In genomic region chr9:121911196-121911595, GRCm38 (mm10) we compare ENCODE assay signal across 26 mouse cellular contexts. TPM values are rescaled to one million over a fixed set of nuclear protein-coding genes. Genes with fewer than 3 reads are reported as not detected.
A peak's percentile ranks its signal among the peaks of the same experiment; 100 is the strongest.
DNase-seq lines count a peak whose midpoint lies in the region; ATAC-seq and TF ChIP-seq lines count a peak whose summit lies in the region.
"Had no signal": no experiment of that assay in that cellular context is flagged by ENCODE, and none has a peak within 500 bp of the region (broad histone marks: within the 10 kb centered on the region; RNA-seq: fewer than 3 reads in every experiment).

No protein-coding gene starts in this region.

- no peak overlapping the region for H3K4me3 ChIP-seq in liver, adult 2 months (ENCODE audit: insufficient read depth, low read depth, low read length)
- H3K4me3 ChIP-seq in liver, embryonic 12.5 days = no peak overlapping the region
- no peak overlapping the region for H3K4me3 ChIP-seq in liver, postnatal 0 days (ENCODE audit: low read depth, low read length)

- H3K9me3 ChIP-seq in liver, embryonic 12.5 days (replicated peaks) = no peaks in the 10 kb centered on the region
- H3K9me3 ChIP-seq in liver, postnatal 0 days (ENCODE audit: low read length) = no peaks in the 10 kb centered on the region
- H3K9me3 ChIP-seq: G1E had no signal

- H3K9ac ChIP-seq in liver, adult 2 months (ENCODE audit: low read depth, low read length) = peak overlapping the region; percentile 18; the same call in 1 of the 2 replicates
- H3K9ac ChIP-seq in liver, embryonic 12.5 days = no peak overlapping the region
- no peak overlapping the region for H3K9ac ChIP-seq in liver, postnatal 0 days (replicated peaks)

- TF ChIP-seq EP300 in liver, postnatal 0 days (IDR thresholded peaks at IDR 0.05; ENCODE audit: low read depth) = no peak

- H3K4me1 ChIP-seq in liver, adult 2 months (ENCODE audit: control insufficient read depth, insufficient read depth, low read length) = peaks cover 7% of the 10 kb centered on the region
- H3K4me1 ChIP-seq in liver, embryonic 12.5 days = no peaks in the 10 kb centered on the region
- peaks cover 7% of the 10 kb centered on the region; the same call in 1 of the 2 replicates for H3K4me1 ChIP-seq in liver, postnatal 0 days (ENCODE audit: insufficient read depth)

- peak; percentile 2 for DNase-seq in adrenal gland, postnatal 14 days
- no peak for DNase-seq in adrenal gland, adult 2 months
- DNase-seq in heart, adult 11 months = peak; percentile 83
- DNase-seq in heart, postnatal 36 days = no peak
- peak; percentile 68 for DNase-seq in liver, adult 2 months (ENCODE audit: extremely low read depth, low read depth, low spot score)
- DNase-seq in liver, postnatal 0 days = no peak
- no peak for DNase-seq in liver
- DNase-seq: adrenal gland, adult 8-10 months; adrenal gland, postnatal 10 days; adrenal gland, postnatal 25 days; adrenal gland, postnatal 36 days; B cell, adult 2 months; cerebellum, adult 11 months; cerebellum, adult 11-12 months; cerebellum, adult 18-20 months; cerebellum, adult 2 months had no signal

- peaks cover 16% of the 10 kb centered on the region; the same call in 1 of the 2 replicates for H3K79me2 ChIP-seq in liver, adult 2 months (ENCODE audit: control insufficient read depth, insufficient read depth, low read length)

- 45% methylated on average over 7 of the region's 7 CpGs for WGBS in liver, adult 2 months
- WGBS in liver, embryonic 12.5 days (ENCODE audit: insufficient replicate concordance) = 71% methylated on average over 7 of the region's 7 CpGs
- WGBS in liver, postnatal 0 days (ENCODE audit: insufficient replicate concordance) = 73% methylated on average over 7 of the region's 7 CpGs

- intact Hi-C loops in heart, postnatal 36 days (cut with DNase I) = no loop called here

- TF ChIP-seq CTCF in liver, adult 2 months (IDR thresholded peaks at IDR 0.05; ENCODE audit: low read depth, low read length) = no peak
- no peak for TF ChIP-seq CTCF in liver, postnatal 0 days (IDR thresholded peaks at IDR 0.05; ENCODE audit: low read depth)

- peak overlapping the region; percentile 90 for H3K27ac ChIP-seq in liver, adult 2 months (replicated peaks; ENCODE audit: insufficient read depth, low read depth, low read length)
- no peak overlapping the region for H3K27ac ChIP-seq in liver, embryonic 12.5 days
- H3K27ac ChIP-seq in liver, postnatal 0 days (ENCODE audit: low read depth) = peak overlapping the region; percentile 39; the same call in 1 of the 2 replicates

- TF ChIP-seq POLR2A in liver, adult 2 months (IDR thresholded peaks at IDR 0.05; ENCODE audit: extremely low read depth, insufficient read depth, low read length) = no peak

- H3K4me2 ChIP-seq in liver, embryonic 12.5 days = no peak overlapping the region
- H3K4me2 ChIP-seq in liver, postnatal 0 days (ENCODE audit: low read depth, low read length) = no peak overlapping the region

- ATAC-seq in liver, embryonic 12.5 days = no peak
- ATAC-seq in liver, postnatal 0 days = no peak; the same call in 1 of the 2 replicates
- ATAC-seq: activated CD4-positive, CD25-positive, alpha-beta regulatory T cell, adult 4 months; CD4-positive, CD25-positive, alpha-beta regulatory T cell, adult 4 months; Patski had no signal

- no peaks in the 10 kb centered on the region for H3K36me3 ChIP-seq in liver, adult 2 months (ENCODE audit: control insufficient read depth, insufficient read depth, low read length)
- H3K36me3 ChIP-seq in liver, embryonic 12.5 days = no peaks in the 10 kb centered on the region
- no peaks in the 10 kb centered on the region for H3K36me3 ChIP-seq in liver, postnatal 0 days (replicated peaks; ENCODE audit: insufficient read depth, low read length)
- H3K36me3 ChIP-seq: G1E had no signal

- H3K27me3 ChIP-seq in liver, adult 2 months (ENCODE audit: control insufficient read depth, insufficient read depth, low read length) = no peaks in the 10 kb centered on the region
- peaks cover 6% of the 10 kb centered on the region; the same call in 1 of the 2 replicates for H3K27me3 ChIP-seq in liver, embryonic 12.5 days (replicated peaks)
- no peaks in the 10 kb centered on the region for H3K27me3 ChIP-seq in liver, postnatal 0 days (ENCODE audit: insufficient read depth, low read length)
- H3K27me3 ChIP-seq: CH12.LX had no signal

RNA-seq across cellular contexts. Expression of gene Cyp8b1, which starts 4.9 kb away (rescaled TPM):
- 1.6 and 10.7 TPM in 2 replicates for total RNA-seq in adrenal gland, postnatal 14 days (2021)
- under 1 TPM; 0.48 to 0.84 TPM for total RNA-seq in adrenal gland, adult 2 months (2021)
- 0.32 and 1.00 TPM in 2 replicates for polyA plus RNA-seq in adrenal gland, adult 2 months (2012; rRNA removed)
- not detected for total RNA-seq in heart, postnatal 36 days (2021)
- 86.4 and 128 TPM in 2 replicates for total RNA-seq in liver, adult 2 months (2014; rRNA removed)
- polyA plus RNA-seq in liver, adult 2 months (2012; rRNA removed) = 292 and 305 TPM in 2 replicates
- polyA plus RNA-seq in liver, embryonic 12.5 days (2016; fragmentation: Nextera tagmentation; extraction: Ambion mirVana) = 0.22 and 0.27 TPM in 2 replicates
- 130 and 144 TPM in 2 replicates for polyA plus RNA-seq in liver, postnatal 0 days (2015; fragmentation: Nextera tagmentation; extraction: Ambion mirVana)
- total RNA-seq: CH12.LX, ES-E14, G1E, MEL had no signal
- polyA plus RNA-seq: activated CD4-positive, CD25-positive, alpha-beta regulatory T cell, adult 4 months; brain, embryonic 14.5 days; C2C12; CD4-positive, CD25-positive, alpha-beta regulatory T cell, adult 4 months; cerebellum, adult 2 months; G1E; Patski had no signal

RNA-seq across cellular contexts. Expression of gene Ackr2, which starts 13.0 kb away (rescaled TPM):
- total RNA-seq in adrenal gland, postnatal 14 days (2021) = 1.4 and 2.1 TPM in 2 replicates
- 1 to 10 TPM; 1.2 to 1.4 TPM for total RNA-seq in adrenal gland, adult 2 months (2021)
- 0.77 and 0.92 TPM in 2 replicates for polyA plus RNA-seq in adrenal gland, adult 2 months (2012; rRNA removed)
- total RNA-seq in heart, postnatal 36 days (2021) = 1 to 10 TPM; 1.6 to 1.9 TPM
- total RNA-seq in liver, adult 2 months (2014; rRNA removed) = 1.6 and 2.3 TPM in 2 replicates
- polyA plus RNA-seq in liver, adult 2 months (2012; rRNA removed) = 1.4 and 2.4 TPM in 2 replicates
- polyA plus RNA-seq in liver, embryonic 12.5 days (2016; fragmentation: Nextera tagmentation; extraction: Ambion mirVana) = 0.16 and 0.19 TPM in 2 replicates
- 1.0 and 1.1 TPM in 2 replicates for polyA plus RNA-seq in liver, postnatal 0 days (2015; fragmentation: Nextera tagmentation; extraction: Ambion mirVana)
- total RNA-seq: MEL had no signal
- polyA plus RNA-seq: activated CD4-positive, CD25-positive, alpha-beta regulatory T cell, adult 4 months; C2C12; CD4-positive, CD25-positive, alpha-beta regulatory T cell, adult 4 months; G1E; Patski had no signal

RNA-seq across cellular contexts. Expression of gene Fam198a, which starts 39.6 kb away (rescaled TPM):
- total RNA-seq in adrenal gland, postnatal 14 days (2021) = 2.1 and 2.5 TPM in 2 replicates
- total RNA-seq in adrenal gland, adult 2 months (2021) = 1 to 10 TPM in 1 of 2 experiments, under 1 TPM in 1; 0.78 to 1.6 TPM
- 0.87 and 1.5 TPM in 2 replicates for polyA plus RNA-seq in adrenal gland, adult 2 months (2012; rRNA removed)
- total RNA-seq in heart, postnatal 36 days (2021) = 1 to 10 TPM in 1 of 2 experiments, under 1 TPM in 1; 0.95 to 1.8 TPM
- total RNA-seq in liver, adult 2 months (2014; rRNA removed) = 0.74 and 4.0 TPM in 2 replicates
- 2.3 and 4.4 TPM in 2 replicates for polyA plus RNA-seq in liver, adult 2 months (2012; rRNA removed)
- polyA plus RNA-seq in liver, embryonic 12.5 days (2016; fragmentation: Nextera tagmentation; extraction: Ambion mirVana) = 0.20 and 0.44 TPM in 2 replicates
- polyA plus RNA-seq in liver, postnatal 0 days (2015; fragmentation: Nextera tagmentation; extraction: Ambion mirVana) = 0.31 and 0.32 TPM in 2 replicates
- total RNA-seq: G1E had no signal
- polyA plus RNA-seq: activated CD4-positive, CD25-positive, alpha-beta regulatory T cell, adult 4 months; C2C12; G1E had no signal

RNA-seq across cellular contexts. Expression of gene Higd1a, which starts 53.0 kb away (rescaled TPM):
- total RNA-seq in adrenal gland, postnatal 14 days (2021) = 112 and 114 TPM in 2 replicates
- 100 to 1,000 TPM in 1 of 2 experiments, 10 to 100 TPM in 1; 44.6 to 103 TPM for total RNA-seq in adrenal gland, adult 2 months (2021)
- polyA plus RNA-seq in adrenal gland, adult 2 months (2012; rRNA removed) = 15.4 and 20.8 TPM in 2 replicates
- total RNA-seq in heart, postnatal 36 days (2021) = 100 to 1,000 TPM; 209 to 218 TPM
- total RNA-seq in liver, adult 2 months (2014; rRNA removed) = 45.6 and 65.6 TPM in 2 replicates
- polyA plus RNA-seq in liver, adult 2 months (2012; rRNA removed) = 14.7 and 20.2 TPM in 2 replicates
- 135 and 145 TPM in 2 replicates for polyA plus RNA-seq in liver, embryonic 12.5 days (2016; fragmentation: Nextera tagmentation; extraction: Ambion mirVana)
- 126 and 134 TPM in 2 replicates for polyA plus RNA-seq in liver, postnatal 0 days (2015; fragmentation: Nextera tagmentation; extraction: Ambion mirVana)

Comparison
In these comparisons a context has a peak if more than half of its experiments do, and no peak if none do; other contexts are left out.
1. DNase-seq: peak in adrenal gland, postnatal 14 days (single experiment), heart, adult 11 months (single experiment) and liver, adult 2 months (single experiment); none in adrenal gland, adult 2 months (single experiment), heart, postnatal 36 days (0 of 2), liver, postnatal 0 days (single experiment) and liver (single experiment).